Mouse (Mus musculus) hindbrain, embryonic 11.5 days (tissue): ENCODE results near the gene Sema3b. TPM values are rescaled to one million over a fixed set of nuclear protein-coding genes. Genes with fewer than 3 reads are reported as not detected.

Experiments used
- ATAC-seq: fragments of 200-750 bp; cut with Nextera tagmentation; 2 replicates; pipeline ENCODE4 v1.8.0; 2017; ENCODE audit warnings: mild to moderate bottlenecking, moderate TSS enrichment, moderate library complexity; ENCODE audit not compliant: low FRiP score
- DNase-seq: peaks from one replicate; pipeline ENCODE4 v3.0.0-alpha.2; 2015; ENCODE audit warnings: low spot score
- H3K27ac ChIP-seq: fragments of 300-500 bp; sonication (generic); 2 replicates; pipeline ENCODE4 v1.5.1; 2014; ENCODE audit warnings: mild to moderate bottlenecking, low read depth, low read length
- H3K27me3 ChIP-seq: fragments of 300-500 bp; sonication (generic); 2 replicates; pipeline ENCODE4 v1.6.1; 2014; ENCODE audit warnings: mild to moderate bottlenecking, low read length, moderate library complexity, mixed read lengths; ENCODE audit not compliant: control insufficient read depth, insufficient read depth
- H3K36me3 ChIP-seq: fragments of 300-500 bp; sonication (generic); 2 replicates; pipeline ENCODE4 v1.6.1; 2014; ENCODE audit warnings: mild to moderate bottlenecking, low read length, moderate library complexity, mixed read lengths; ENCODE audit not compliant: control insufficient read depth, insufficient read depth
- H3K4me1 ChIP-seq: fragments of 300-500 bp; sonication (generic); replicated peaks from 2 replicates; pipeline ENCODE4 v1.6.1; 2014; ENCODE audit warnings: low read length, mixed read lengths; ENCODE audit not compliant: control insufficient read depth, insufficient read depth
- H3K4me2 ChIP-seq: fragments of 300-500 bp; sonication (generic); replicated peaks from 2 replicates; pipeline ENCODE4 v1.6.1; 2014; ENCODE audit warnings: mild to moderate bottlenecking, low read depth, low read length
- H3K4me3 ChIP-seq: fragments of 300-500 bp; sonication (generic); 2 replicates; pipeline ENCODE4 v1.5.1; 2014; ENCODE audit warnings: low read depth, low read length
- H3K9ac ChIP-seq: fragments of 300-500 bp; sonication (generic); 2 replicates; pipeline ENCODE4 v1.6.1; 2014; ENCODE audit warnings: low read depth, low read length
- H3K9me3 ChIP-seq: fragments of 300-500 bp; sonication (generic); 2 replicates; pipeline ENCODE4 v1.6.1; 2016; ENCODE audit warnings: low read length; ENCODE audit not compliant: control insufficient read depth
- WGBS: fragments of 180-500 bp; shearing (Covaris S2); extraction: QIAGEN DNeasy Blood & Tissue Kit; methylation state at CpG from one replicate; pipeline ENCODE4 v1.1.7; 2014; 5-methylcytosine and 5-hydroxymethylcytosine counted together
- polyA plus RNA-seq: library from polyadenylated mRNA; unstranded; fragments of >200 nt; fragmentation: Nextera tagmentation; extraction: Ambion mirVana; gene quantifications from 2 replicates; pipeline ENCODE4 v1.2.1, GENCODE M21; 2014

Sema3b gene
- 1.4 and 1.6 TPM in 2 replicates for polyA plus RNA-seq

DNA sequence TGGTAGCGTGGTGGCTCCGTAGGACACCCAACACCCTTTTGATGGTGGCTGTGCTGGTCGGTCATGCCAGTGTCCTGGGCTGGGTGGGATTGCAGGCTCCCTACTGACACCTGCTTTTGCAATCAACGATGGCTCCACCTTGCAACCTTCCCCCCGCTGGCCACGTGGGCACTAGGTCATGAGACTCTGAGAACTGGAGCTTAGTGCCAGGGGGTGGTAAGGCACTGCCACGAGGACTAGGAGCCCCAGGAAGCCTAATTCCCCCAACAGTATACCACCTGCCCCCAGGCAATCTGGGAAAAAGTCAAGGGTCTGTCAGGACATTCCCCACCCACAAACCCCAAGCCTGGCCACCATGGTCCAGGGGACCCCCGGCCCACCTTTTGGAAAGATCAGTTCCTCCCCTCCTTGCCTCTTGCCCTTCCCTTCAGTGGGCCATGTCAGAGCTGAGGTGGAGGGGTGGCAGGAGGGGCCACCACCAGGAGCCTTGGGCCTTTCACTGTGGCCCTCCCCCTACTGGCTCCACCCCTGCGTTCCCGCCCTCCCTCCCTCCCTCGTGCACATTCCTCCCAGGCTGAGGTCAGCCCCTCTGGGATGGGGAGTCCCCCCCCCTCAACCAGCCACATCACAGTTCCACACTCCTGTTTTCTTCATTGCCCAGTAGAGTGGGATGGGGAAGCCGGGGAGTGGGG is at the start of gene Sema3b:
Sema3b (minus strand) TSS at position 489 of the 692 bp plus-strand sequence.
- Histone ChIP-seq H3K9me3 (no peaks in the 10 kb centered on the region), H3K4me1 (peaks cover 28% of the 10 kb centered on the region), H3K9ac (no peak within 1 kb of the TSS), H3K4me2 (0 out of 2 replicates have a peak within 1 kb of the TSS, but pooled peaks have one; percentile 4), H3K36me3 (no peaks in the 10 kb centered on the region), H3K4me3 (no peak within 1 kb of the TSS), H3K27ac (no peak within 1 kb of the TSS), H3K27me3 (no peaks in the 10 kb centered on the region)
- no peak for DNase-seq
- 56% methylated on average over 9 of the region's 12 CpGs for WGBS
- ATAC-seq = no peak

DNA sequence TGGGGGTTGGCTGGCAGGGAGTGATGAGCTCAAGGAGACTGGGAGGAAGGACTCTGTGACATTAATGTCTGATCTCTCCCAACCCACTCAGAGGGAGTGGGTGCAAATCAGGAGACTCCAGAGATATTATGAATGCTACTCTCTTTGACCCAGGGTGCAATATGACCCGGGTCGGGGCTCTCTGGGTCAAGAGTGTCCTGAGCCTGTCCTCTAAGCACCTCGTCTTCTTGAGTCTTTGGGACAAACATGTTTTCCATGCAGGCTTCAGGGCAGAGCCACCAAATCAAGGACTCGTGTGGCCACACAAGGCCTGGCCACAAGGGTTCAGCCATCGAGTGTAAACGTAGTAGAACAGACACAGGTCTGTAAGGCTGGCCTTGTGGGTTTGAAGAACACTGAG is 49.1 kb upstream of the Sema3b start:
- no peak overlapping the region for H3K9ac ChIP-seq
- H3K9me3 ChIP-seq = no peaks in the 10 kb centered on the region
- no peaks in the 10 kb centered on the region for H3K4me1 ChIP-seq
- H3K27ac ChIP-seq = no peak overlapping the region
- H3K4me3 ChIP-seq = no peak overlapping the region
- no peaks in the 10 kb centered on the region for H3K27me3 ChIP-seq
- DNase-seq (no peak), ATAC-seq (no peak)
- 85% methylated on average over 6 of the region's 6 CpGs for WGBS
- no peaks in the 10 kb centered on the region for H3K36me3 ChIP-seq
- no peak overlapping the region for H3K4me2 ChIP-seq

- H3K27ac ChIP-seq = no peak overlapping the region
- H3K4me3 ChIP-seq = no peak overlapping the region
- WGBS = 92% methylated on average over 5 of the region's 5 CpGs
- DNase-seq (no peak), ATAC-seq (no peak)
- no peaks in the 10 kb centered on the region for H3K9me3 ChIP-seq
- H3K27me3 ChIP-seq = no peaks in the 10 kb centered on the region
- H3K9ac ChIP-seq = no peak overlapping the region
- H3K4me2 ChIP-seq = no peak overlapping the region
- H3K4me1 ChIP-seq = no peaks in the 10 kb centered on the region
- H3K36me3 ChIP-seq = no peaks in the 10 kb centered on the region
Observed at GRCm38 (mm10) chr9:107657144-107657543, 48.1 kb upstream of the Sema3b start.

GRCm38 (mm10) chr9:107654585-107654984 is 45.6 kb upstream of the Sema3b start:
- no peak overlapping the region for H3K4me2 ChIP-seq
- no peaks in the 10 kb centered on the region for H3K27me3 ChIP-seq
- WGBS = 83% methylated on average over 4 of the region's 4 CpGs
- no peaks in the 10 kb centered on the region for H3K9me3 ChIP-seq
- DNase-seq = no peak
- H3K27ac ChIP-seq = no peak overlapping the region
- no peak overlapping the region for H3K9ac ChIP-seq
- H3K4me3 ChIP-seq = no peak overlapping the region
- ATAC-seq = no peak
- no peaks in the 10 kb centered on the region for H3K36me3 ChIP-seq
- H3K4me1 ChIP-seq = no peaks in the 10 kb centered on the region

- WGBS = 92% methylated on average over 2 of the region's 2 CpGs
- no peak overlapping the region for H3K27ac ChIP-seq
- no peaks in the 10 kb centered on the region for H3K9me3 ChIP-seq
- no peak overlapping the region for H3K9ac ChIP-seq
- no peak overlapping the region for H3K4me3 ChIP-seq
- H3K27me3 ChIP-seq = no peaks in the 10 kb centered on the region
- no peak for ATAC-seq
- no peaks in the 10 kb centered on the region for H3K4me1 ChIP-seq
- H3K36me3 ChIP-seq = no peaks in the 10 kb centered on the region
- DNase-seq = no peak
- H3K4me2 ChIP-seq = no peak overlapping the region
Observed at GRCm38 (mm10) chr9:107653474-107653873, 44.4 kb upstream of the Sema3b start.

- 41% methylated on average over 12 of the region's 12 CpGs for WGBS
- H3K4me2 ChIP-seq = no peak overlapping the region
- H3K9ac ChIP-seq = no peak overlapping the region
- DNase-seq (no peak), ATAC-seq (peak; percentile 59)
- no peak overlapping the region for H3K4me3 ChIP-seq
- no peaks in the 10 kb centered on the region for H3K9me3 ChIP-seq
- no peaks in the 10 kb centered on the region for H3K36me3 ChIP-seq
- no peaks in the 10 kb centered on the region for H3K27me3 ChIP-seq
- H3K4me1 ChIP-seq = no peaks in the 10 kb centered on the region
- H3K27ac ChIP-seq = no peak overlapping the region
Observed at GRCm38 (mm10) chr9:107650708-107651481, 41.9 kb upstream of the Sema3b start.

- no peak for ATAC-seq
- no peaks in the 10 kb centered on the region for H3K27me3 ChIP-seq
- no peak overlapping the region for H3K9ac ChIP-seq
- no peaks in the 10 kb centered on the region for H3K36me3 ChIP-seq
- no peaks in the 10 kb centered on the region for H3K4me1 ChIP-seq
- no peak for DNase-seq
- H3K9me3 ChIP-seq = no peaks in the 10 kb centered on the region
- no peak overlapping the region for H3K4me2 ChIP-seq
- no peak overlapping the region for H3K27ac ChIP-seq
- WGBS = 77% methylated on average over 7 of the region's 7 CpGs
- no peak overlapping the region for H3K4me3 ChIP-seq
Observed at GRCm38 (mm10) chr9:107650225-107650624, 41.2 kb upstream of the Sema3b start.

DNA sequence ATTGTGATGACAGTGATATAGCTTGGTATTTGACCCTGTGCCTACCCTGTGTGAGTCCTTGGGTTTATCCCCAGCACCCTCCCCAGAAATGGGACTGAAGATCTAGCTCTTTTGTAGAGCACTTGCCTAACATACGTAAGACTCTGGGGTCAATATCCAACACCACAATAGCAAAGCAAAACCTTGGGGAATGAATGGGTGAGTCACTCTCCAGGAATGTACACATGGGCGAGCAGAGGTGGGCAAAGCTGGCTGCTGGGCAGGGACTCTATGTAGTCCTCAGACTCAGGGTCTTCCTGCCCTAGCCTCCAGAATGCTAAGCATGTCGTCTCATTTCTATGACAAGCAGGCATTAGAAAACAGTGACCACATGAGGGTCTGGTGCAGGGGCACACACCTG is 39.7 kb upstream of the Sema3b start:
- H3K4me2 ChIP-seq = no peak overlapping the region
- no peak overlapping the region for H3K4me3 ChIP-seq
- no peaks in the 10 kb centered on the region for H3K27me3 ChIP-seq
- no peak for ATAC-seq
- H3K9me3 ChIP-seq = no peaks in the 10 kb centered on the region
- WGBS = 88% methylated on average over 3 of the region's 3 CpGs
- no peak overlapping the region for H3K27ac ChIP-seq
- no peak overlapping the region for H3K9ac ChIP-seq
- H3K4me1 ChIP-seq = peaks cover 3% of the 10 kb centered on the region; the same call in 1 of the 2 replicates
- no peaks in the 10 kb centered on the region for H3K36me3 ChIP-seq
- DNase-seq = no peak

DNA sequence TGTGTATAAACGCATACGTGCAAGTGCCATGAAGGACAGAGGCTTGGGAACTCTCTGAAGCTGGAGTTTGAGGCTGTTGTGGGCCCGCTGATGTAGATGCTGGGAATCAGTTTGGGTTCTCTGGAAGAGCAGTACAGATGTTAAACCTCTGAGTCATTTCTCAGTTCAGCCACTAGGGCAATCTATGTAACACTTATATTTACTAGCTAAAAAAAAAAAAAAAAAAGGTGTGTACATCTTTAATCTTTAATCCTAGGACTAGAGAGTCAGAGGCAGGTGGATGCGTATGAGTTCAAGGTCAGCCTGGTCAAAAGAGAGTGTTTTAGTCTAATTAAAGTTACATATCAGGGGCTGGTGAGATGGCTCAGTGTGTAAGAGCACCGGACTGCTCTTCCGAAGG is 37.9 kb upstream of the Sema3b start:
- no peaks in the 10 kb centered on the region for H3K36me3 ChIP-seq
- DNase-seq (no peak), ATAC-seq (no peak)
- no peak overlapping the region for H3K4me2 ChIP-seq
- H3K9me3 ChIP-seq = no peaks in the 10 kb centered on the region
- H3K27ac ChIP-seq = no peak overlapping the region
- WGBS = 79% methylated on average over 6 of the region's 6 CpGs
- H3K27me3 ChIP-seq = no peaks in the 10 kb centered on the region
- no peak overlapping the region for H3K4me3 ChIP-seq
- H3K4me1 ChIP-seq = peaks cover 3% of the 10 kb centered on the region; the same call in 1 of the 2 replicates
- no peak overlapping the region for H3K9ac ChIP-seq
